Mouse (Mus musculus): ENCODE measurements around the gene Ppp1r10.

Gene Ppp1r10

DNA sequence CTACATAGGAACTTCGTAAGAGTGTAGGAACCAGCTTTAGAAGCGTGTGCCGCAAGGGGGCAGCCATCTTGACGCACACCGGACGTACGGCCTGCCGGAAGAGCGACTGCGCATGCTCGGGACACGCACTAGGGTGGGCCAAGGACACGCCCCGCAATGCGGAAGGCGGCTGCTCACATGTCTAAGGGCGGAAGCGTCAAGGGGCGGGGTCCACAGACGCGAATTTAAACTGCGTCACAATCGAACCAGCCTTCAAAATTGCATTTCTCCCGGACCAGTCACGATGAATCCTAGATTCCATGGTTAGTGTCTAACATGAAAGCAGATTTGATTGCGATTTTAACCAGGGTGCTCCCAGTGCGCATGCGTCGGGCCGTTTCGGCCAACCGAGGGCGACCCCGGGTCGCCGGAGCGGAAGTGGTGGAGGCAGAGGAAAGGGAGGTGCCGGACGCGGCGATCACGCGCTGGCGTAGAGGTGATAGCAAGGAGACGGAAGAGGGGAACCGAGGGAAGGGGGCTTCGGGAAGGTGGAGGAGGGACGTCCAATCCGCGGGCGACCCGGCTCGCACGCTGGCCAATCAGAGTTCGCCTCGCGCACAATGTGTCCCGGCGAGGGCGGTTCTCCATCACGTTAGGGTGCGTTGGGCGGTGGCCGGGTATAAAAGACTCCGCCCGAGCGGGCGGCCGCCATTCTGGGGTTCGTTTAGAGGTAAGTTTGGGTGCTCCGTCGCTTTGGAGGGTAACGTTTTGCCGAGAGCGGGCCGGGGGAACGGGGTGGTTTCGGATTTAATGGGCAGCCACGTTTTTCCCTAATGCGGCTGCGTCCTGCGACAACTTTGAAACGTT is at the start of gene Ppp1r10, which contains the start of gene Mrps18b:
Ppp1r10 (plus strand) TSS at position 138 of the 846 bp plus-strand sequence.
Mrps18b (minus strand) TSS at position 93 of the 846 bp plus-strand sequence.
- under 1% methylated on average over 83 of the region's 83 CpGs for WGBS

DNA sequence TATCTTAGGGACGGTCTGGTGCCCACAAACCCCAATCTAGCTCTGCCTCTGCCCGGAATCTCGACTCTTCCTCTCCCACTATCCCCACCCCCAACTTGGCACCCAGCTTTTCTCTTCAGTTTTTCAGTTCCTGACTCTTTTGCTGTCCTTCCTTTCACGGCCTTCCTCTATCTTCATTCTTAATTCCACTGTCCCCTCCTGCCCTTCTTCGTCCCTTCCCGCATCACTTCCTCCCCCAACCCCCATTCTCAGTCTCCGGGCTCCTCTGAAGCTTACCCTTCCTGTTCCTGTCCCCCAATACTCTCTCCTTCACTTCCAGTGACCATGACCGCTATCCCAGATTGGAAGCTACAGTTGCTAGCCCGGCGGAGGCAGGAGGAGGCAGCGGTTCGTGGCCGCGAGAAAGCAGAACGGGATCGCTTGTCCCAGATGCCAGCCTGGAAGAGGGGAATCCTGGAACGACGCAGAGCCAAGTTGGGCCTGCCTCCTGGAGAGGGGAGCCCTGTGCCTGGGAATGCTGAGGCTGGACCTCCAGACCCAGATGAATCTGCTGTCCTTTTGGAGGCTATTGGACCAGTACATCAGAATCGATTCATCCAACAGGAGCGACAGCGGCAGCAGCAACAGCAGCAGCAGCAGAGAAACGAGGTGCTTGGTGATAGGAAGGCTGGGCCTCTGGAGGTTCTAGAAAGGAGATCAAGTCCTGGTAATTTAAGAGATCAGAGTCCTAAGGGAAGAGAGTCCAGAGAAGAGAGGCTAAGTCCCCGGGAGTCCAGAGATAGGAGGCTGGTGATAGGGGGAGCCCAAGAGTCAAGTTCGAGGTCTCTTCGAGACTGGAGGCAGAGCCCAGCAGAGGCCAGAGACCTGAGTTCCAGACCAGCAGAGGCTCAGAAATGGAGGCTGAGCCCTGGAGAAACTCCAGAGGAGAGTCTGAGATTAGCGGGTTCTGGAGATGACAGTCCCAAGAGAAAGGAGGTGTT is 49.0 kb upstream of the Ppp1r10 start:
- 22% methylated on average over 26 of the region's 26 CpGs for WGBS

DNA sequence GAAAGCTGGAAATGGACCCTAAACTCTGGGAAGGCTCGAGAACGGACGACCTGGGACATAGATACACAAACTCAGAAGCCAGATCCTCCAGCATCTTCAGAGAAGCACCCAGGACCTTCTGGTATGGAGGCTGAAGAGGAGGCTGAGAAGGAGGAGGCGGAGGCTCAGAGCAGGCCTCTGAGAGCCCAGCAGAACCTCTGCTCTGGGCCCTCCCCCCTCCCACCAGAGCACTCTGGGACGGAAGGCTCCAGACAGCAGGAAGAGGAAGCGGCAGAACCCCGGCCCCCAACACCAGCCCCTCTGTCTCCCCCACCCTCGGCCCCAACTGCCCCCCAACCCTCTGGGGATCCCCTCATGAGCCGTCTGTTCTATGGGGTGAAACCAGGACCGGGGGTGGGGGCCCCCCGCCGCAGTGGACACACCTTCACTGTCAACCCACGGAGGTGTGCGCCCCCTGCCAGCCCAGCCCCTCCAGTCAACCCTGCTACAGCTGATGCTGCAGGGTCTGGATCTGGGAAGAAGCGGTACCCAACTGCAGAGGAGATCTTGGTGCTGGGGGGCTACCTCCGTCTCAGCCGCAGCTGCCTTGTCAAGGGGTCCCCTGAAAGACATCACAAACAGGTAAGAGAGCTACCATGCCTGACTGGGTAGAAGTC is 47.9 kb upstream of the Ppp1r10 start:
- 31% methylated on average over 17 of the region's 17 CpGs for WGBS

DNA sequence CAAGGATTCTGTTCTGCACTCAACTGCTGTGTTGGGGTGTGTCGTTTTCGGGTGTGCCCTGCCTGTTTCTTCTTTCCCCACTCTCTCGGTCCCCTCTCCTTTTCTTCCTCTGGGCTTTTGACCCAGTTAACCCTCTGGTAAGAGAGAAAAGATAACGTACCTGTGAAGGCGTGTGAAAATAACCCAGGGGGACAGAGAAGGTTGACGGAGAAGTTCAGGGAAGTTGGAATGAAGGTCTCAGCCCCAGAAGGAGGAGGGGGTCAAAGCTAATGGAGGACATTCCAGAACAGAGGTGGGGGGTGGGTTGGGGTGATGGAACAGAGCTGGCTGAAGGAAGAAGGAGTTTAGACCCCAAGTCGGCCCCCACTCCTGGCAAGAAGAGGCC is 47.3 kb upstream of the Ppp1r10 start:
- 15% methylated on average over 7 of the region's 7 CpGs for WGBS

DNA sequence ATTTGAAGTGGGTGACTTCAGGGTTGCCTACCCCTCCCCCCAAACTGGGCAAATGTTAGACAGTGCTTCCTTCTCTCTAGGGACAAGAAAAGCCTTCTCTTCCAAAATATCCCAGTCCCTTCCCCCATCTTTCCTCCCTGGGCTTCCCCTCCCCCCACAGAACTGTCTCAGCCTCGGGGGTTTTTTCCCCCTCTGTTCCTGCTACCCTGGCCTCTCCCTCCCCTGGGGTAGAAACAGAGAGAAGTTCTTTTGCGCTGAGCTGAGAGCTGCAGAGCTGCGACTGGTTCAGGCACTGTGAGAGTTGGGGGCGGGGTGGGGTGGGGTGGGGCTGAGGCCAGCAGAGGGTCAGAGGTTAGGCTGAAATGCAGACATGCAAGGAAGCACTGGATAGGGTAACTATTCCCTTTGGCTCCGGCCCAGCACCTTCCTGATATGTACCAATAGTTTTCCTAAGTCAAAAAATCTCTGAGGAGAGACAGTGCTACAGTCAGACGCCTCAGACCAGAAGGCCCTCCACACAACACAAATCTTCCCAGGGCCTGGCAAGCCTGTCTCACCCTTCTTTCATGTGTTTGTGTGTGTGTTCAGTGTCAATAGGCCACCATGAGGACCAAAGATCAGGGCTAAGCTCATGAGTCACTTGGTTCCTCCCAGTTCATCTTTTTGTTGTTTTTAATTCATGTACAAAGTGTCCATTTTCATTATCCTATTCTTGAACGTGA is 46.7 kb upstream of the Ppp1r10 start:
- 24% methylated on average over 7 of the region's 7 CpGs for WGBS

DNA sequence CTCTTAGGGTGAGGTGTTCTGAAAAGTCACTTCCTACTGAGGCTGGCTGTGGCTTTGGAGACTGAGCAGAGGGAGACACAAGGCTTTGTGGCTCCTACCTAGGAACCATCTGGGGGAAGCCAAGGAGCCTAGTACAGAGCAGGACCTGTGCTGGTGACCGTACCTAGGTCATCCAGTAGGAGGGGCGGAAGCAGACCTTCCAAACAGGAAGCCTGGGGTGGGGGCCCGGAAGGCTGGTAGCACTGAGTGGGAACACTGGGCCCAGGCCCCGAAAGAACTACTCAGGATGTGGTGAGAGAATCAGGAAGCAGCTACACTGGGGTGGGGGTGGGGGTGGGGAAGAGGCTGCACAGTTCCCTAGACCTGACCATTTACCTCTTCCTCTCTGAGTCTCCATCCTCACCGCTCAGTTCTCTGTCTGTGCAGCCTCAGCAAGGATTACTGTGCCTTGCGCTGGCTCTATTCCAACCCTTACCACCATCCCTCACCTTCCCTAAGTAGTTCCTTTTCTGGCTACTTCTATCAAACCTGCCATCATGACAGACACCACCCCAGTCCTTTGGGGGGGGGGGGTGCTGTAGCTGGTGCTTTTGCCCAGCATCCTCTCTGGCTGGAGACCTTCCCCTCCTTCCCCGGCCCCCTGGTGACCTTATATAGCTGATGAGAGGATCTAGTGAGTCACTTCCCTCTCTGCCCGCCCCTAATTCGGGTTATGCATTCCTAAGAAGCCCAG is 45.9 kb upstream of the Ppp1r10 start:
- WGBS = 42% methylated on average over 9 of the region's 9 CpGs

DNA sequence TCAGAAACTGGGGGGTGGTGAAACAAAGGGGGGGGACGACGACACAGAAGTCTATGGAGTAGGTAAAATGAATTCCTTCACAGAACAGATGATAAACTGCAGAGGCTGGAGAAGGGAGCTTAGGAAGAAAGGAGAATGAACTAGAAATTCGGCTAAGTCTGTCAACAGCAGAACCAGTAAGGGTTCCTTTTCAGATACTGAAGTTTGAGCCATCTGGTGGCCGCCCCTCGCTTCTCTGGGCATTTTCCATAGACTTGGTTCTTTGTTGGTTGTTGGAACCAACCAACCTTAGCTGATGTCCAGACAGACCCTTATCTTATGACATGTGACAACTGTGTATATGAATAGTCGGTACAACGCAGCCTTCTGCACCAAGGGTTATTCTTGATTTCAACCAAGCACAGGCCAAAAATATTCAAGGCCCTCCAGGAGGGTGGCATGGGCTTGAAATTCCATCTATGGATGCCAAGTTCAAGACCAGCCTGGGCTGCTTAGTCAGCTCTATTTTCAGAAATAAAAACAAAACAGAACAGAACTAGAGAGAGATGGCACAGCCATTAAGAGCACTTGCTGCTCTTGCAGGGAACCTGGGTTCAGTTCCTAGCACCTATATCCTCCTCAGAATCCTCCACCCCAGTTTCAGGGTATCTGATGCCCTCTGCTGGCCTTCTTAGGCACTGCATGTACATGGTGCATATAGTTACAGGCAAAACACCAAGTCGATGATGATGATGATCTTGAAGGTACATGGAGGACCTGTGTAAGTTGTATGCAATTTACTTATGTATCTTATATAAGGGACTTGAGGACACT is 45.1 kb upstream of the Ppp1r10 start:
- WGBS = 44% methylated on average over 8 of the region's 8 CpGs

DNA sequence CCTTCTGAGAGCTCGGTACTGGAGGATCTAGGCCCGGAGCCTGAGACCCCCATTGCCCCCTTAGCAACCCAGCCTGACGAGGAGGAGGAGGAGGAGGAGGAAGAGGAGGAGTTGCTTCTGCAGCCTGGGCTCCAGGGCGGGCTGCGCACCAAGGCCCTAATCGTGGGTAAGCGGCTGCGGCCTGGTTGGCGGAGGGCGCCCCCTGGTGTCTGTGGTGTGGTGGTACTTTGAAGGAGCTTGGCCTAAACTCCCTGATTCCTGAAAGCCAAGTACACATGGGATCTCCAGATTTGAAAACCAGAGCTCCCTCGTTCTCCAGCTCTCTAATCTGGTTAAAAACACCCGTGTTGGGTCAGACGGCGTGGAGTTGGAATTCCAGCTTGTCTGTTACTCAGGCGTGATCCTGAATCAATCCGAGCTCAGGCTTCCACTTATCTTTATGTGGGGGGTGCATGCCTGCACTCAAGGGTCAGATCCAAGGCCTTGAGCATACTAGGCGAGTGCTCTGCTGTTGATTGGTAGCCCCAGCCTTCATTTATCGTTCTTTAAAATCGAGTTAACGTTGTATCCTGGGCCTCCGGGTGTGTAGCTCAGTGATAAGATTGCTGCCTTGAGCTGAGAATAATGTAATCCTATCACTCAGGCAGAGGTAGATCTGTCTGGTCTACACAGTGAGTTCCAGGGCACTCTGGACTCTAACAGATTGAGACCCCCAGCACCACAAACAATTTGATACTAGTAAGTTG is 42.3 kb upstream of the Ppp1r10 start:
- 28% methylated on average over 21 of the region's 21 CpGs for WGBS

DNA sequence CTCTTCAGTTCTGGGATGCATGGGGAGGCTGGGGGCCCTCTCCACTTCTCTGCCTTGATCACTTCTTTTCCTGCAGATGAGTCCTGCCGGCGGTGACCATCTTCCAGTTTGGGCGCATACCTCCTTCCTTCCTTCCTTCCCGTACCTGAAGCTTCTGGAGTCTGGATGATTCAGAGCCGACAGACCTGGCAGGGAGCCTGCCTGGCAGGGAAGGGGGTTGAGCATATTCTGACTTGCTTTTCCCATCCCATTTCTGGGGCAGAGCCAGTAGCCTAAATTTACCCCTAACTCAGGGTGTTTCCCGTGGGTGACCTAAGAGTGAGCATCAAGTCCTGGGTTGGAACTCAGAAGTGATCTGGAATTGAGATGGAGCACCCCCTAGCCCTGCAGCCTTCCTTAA is 41.5 kb upstream of the Ppp1r10 start:
- 29% methylated on average over 6 of the region's 6 CpGs for WGBS

DNA sequence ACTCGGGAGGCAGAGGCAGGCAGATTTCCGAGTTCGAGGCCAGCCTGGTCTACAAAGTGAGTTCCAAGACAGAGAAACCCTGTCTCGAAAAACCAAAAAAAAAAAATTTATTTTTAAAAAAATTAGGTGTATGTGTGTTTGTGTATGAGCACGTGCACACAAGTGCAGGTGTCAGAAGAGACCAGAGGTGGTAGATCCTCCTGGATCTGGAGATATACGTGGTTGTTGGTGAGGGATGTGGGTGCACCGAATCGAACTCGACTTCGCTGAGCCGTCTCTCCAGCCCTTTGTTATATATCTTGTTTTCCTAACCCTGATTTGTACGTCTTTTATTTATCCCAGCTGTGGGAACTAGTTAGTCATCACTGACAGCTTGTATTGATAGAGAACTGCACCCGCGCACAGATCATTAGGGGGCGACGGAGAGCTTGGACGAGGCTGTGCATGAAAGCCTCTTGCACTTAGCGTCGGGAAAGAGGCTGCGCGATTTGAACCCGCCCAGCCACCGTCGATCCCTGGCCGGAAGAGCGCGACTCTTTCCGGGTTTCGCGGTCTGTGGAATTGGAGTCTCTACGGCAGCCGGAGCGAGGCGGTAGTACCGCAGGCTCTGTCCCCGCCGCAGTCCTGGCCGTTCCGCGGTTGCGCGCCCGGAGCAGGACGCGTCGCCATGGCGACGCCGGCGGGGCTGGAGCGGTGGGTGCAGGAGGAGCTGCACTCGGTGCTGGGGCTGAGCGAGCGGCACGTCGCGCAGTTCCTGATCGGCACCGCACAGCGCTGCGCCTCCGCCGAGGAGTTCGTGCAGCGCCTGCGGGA is 36.8 kb upstream of the Ppp1r10 start, which contains the start of gene Dhx16:
Dhx16 (plus strand) TSS at position 575 of the 813 bp plus-strand sequence.
- 5% methylated on average over 66 of the region's 66 CpGs for WGBS

DNA sequence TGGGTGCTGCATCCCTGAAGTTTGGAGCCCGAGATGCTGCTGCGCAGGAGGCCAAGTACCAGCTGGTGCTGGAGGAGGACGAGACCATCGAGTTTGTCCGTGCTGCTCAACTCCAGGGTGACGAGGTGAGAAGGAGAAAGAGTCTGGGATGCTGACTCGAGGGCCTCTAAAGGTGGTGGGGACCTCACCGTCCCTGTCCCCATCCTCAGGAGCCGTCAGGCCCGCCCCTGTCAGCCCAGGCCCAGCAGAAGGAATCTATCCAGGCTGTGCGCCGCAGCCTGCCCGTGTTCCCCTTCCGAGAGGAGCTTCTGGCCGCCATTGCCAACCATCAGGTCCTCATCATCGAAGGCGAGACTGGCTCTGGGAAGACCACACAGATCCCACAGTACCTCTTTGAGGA is 33.3 kb upstream of the Ppp1r10 start:
- 90% methylated on average over 17 of the region's 17 CpGs for WGBS

DNA sequence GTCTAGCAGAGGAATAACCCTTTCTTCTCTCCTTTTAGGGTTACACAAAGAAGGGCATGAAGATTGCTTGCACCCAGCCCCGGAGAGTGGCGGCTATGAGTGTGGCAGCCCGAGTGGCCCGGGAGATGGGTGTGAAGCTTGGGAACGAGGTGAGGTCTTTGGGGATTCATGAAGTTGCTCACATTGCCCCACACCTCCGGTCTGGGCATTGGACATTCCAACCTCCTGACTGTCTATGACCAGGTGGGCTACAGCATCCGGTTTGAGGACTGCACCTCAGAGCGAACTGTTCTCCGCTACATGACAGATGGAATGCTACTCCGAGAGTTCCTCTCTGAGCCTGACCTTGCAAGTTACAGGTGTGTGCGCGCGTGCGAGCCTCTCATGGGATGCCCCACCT is 32.5 kb upstream of the Ppp1r10 start:
- 98% methylated on average over 14 of the region's 14 CpGs for WGBS

DNA sequence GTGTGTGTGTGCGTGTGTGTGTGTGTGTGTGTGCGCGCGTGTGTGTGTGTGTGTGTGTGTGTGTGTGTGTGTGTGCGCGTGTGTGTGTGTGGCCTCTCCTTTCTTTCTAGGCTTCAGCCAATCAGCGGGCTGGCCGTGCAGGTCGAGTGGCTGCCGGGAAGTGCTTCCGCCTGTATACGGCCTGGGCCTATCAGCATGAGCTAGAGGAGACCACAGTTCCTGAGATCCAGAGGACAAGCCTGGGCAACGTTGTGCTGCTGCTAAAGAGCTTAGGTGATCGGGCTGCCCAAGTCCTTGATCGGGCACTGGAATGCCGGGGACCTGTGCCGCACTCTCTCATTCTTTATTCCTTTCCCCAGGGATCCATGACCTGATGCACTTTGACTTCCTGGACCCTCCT is 28.5 kb upstream of the Ppp1r10 start:
- 81% methylated on average over 16 of the region's 17 CpGs for WGBS

DNA sequence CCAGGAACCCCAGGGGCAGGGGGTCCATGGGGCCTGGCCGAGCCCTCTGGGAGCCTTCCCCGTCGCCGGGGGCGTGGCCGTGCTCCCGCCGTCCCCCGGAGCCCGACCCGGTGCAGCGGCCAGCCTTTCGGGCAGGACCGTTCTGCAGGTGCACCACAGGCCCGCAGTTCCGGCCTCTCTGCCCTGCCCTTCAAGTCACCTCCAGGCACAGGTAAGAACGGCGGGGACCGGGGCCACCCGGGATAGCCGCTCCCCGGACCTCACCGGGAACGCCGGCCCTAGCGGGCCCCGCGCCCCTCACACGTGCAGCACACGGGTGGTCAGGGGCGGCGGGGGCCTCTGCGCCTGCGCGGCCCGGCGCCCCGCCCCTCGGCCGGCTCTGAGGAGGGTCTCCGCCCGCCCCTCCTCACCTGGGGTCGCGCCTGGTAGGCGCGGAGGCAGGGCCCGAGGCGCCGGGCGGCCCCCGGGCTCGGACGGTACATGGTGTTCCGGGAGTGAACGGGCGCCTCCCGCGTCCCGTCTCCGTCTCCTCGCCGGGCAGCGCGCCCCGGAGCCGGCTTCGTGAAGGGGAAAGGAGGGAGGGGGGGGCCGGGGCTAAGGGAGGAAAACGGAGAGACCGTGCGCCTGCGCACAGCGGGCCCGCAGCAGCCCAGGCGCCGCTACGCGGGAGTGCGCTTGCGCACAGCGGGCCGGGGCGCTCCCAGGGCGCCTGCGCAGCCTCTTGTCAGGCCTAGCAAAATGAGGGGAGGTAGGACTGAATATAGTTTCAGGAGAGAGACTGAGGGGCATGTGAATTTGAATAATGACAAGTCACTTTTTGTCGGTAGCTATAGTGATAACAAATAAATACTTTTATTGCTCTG is 19.2 kb upstream of the Ppp1r10 start, which contains the start of gene 2310061I04Rik:
2310061I04Rik (minus strand) TSS at position 651 of the 863 bp plus-strand sequence.
- 1% methylated on average over 83 of the region's 86 CpGs for WGBS

DNA sequence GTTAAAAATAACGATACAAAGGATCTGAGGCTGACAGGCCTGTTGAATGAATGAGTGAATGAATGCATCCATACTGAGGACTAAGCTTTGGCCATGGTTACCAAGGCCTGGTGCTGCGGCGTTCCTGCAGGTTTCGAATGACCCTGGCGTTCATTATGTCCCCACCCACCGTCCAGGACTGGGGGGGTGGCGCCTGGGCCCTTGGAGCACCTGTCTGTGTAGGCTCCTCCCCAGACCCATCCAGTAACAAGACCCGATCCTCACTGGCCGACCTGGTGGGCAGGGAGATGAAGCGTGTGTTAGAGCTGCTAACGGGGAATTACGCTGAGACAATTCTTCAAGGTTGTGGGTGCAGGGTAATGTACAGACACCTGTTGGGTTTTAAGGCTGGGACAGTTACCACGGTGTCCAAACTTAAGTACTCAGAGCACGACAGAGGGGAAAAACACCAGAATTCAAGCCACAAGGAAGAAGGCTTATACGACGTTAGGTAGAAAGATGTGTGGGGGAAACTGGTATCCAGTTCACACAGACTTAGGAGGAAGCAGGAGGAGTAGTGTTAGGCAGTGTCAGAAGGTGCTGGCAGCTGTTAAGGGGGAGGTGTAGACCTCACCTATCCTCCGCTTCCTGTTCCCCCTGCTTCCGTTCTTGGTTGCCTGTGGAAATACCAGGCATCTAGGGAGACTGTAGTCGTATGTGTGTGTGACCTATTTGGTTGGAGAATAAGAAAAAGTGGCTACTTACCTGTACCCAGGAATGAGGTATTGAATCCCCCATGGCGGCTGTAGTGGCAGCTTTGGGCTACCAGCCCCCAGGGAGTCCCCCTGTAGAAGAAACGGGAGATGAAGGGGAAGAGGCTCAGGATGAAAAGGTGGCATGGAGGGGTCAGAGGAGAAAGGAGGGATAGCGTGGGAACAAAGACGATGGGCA is 18.3 kb upstream of the Ppp1r10 start:
- 29% methylated on average over 23 of the region's 23 CpGs for WGBS

DNA sequence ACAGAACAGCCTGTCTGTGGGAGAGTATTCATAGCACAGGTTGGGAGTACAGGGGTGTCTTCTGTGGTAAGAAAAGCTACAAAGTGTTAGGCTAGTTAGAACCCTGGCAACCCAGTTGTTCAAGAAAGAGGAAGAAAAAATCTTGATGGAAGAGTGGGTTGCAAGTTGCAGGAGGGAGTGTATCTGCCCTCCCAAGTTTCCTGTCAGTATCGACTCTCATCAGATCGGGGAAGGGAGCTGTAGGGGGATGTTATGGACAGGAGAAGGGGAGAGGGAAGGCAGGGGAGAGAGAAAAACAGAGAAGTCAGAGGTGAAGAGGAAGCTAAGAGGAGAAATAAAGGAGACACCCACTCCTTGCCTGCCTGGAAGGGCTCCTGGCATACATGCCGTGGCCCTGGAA is 15.6 kb upstream of the Ppp1r10 start:
- WGBS = 53% methylated on average over 3 of the region's 3 CpGs
